Mouse (Mus musculus): ENCODE measurements at regions not wholly inside any gene's neighbourhood (a gene's known extent, or its start where the extent isn't known, plus 50 kb on each side); places are given as distances from the start of the nearest gene placed in this dataset.

DNA sequence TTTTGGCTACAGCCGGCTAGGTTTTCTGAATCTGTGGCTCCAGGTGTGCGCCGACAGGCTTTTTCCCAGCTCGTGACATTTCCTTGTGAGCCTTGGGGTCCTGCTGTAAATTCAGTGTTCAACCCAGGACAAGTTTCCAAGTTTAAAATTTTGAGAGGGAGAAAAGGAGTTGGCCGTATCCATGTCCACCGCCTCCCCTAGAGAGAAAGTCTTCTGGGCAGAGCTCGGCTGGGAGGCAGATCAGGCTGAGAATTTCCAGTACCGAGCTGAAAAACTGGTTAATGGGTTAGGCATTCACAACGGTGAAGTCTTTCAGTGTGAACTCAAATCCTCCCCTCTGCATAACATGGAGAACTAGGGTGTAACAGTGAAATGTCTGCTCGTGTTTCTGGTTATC is 70.4 kb upstream of the Ppara start:
- DNase-seq (no peak), ATAC-seq (ENCODE audit: low FRiP score, low TSS enrichment) (no peak)
- H3K9ac ChIP-seq (replicated peaks; ENCODE audit: low read length) = no peak overlapping the region
- WGBS = 80% methylated on average over 10 of the region's 10 CpGs
- H3K9me3 ChIP-seq (ENCODE audit: control insufficient read depth, low read length) = no peaks in the 10 kb centered on the region
- no peak overlapping the region for H3K27ac ChIP-seq (replicated peaks; ENCODE audit: low read depth, low read length)
- H3K36me3 ChIP-seq (ENCODE audit: control insufficient read depth, insufficient read depth, low read length) = no peaks in the 10 kb centered on the region
- H3K4me2 ChIP-seq (ENCODE audit: low read length) = no peak overlapping the region
- H3K27me3 ChIP-seq (ENCODE audit: control insufficient read depth, insufficient read depth, low read length) = peaks cover 74% of the 10 kb centered on the region
- no peak overlapping the region for H3K4me3 ChIP-seq (replicated peaks; ENCODE audit: low read depth, low read length)
- peaks cover 14% of the 10 kb centered on the region for H3K4me1 ChIP-seq (ENCODE audit: control insufficient read depth, insufficient read depth, low read length)

DNA sequence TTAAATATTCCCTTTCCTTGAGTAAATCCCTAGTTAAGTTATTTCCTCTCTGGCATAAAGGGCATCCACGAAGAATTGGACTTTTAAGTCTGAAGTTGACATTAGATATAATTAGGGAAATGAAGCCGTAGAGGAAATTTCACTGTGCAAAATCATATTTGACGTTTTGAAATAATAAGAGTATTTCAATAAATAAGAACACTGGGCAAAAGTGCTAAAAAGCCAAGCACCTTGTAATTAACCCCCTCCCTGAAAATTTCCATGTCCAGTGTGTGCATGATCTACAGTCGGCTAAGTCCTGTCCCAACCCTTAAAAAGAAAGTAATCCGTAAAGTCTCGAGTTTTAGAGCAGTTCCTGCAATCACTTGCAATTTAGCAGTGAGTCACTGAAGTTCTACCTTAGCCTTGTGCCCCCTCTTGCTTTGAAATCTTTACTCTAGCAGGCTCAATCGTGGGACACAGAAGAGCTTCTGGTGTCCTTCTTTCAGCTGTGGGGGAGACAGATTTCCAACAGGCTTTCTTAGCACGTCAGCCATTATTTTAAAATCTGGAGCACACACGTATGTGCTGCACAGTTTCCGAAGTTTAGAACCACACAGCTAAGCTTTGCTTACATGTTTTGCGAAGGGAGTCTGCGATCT is 69.5 kb upstream of the Ppara start:
- no peak overlapping the region for H3K4me3 ChIP-seq (replicated peaks; ENCODE audit: low read depth, low read length)
- no peak for ATAC-seq (ENCODE audit: low FRiP score, low TSS enrichment)
- 79% methylated on average over 12 of the region's 12 CpGs for WGBS
- DNase-seq = no peak
- no peak overlapping the region for H3K4me2 ChIP-seq (ENCODE audit: low read length)
- no peak overlapping the region for H3K27ac ChIP-seq (replicated peaks; ENCODE audit: low read depth, low read length)
- no peaks in the 10 kb centered on the region for H3K36me3 ChIP-seq (ENCODE audit: control insufficient read depth, insufficient read depth, low read length)
- H3K4me1 ChIP-seq (ENCODE audit: control insufficient read depth, insufficient read depth, low read length) = peaks cover 22% of the 10 kb centered on the region
- H3K27me3 ChIP-seq (ENCODE audit: control insufficient read depth, insufficient read depth, low read length) = peaks cover 67% of the 10 kb centered on the region
- no peaks in the 10 kb centered on the region for H3K9me3 ChIP-seq (ENCODE audit: control insufficient read depth, low read length)
- no peak overlapping the region for H3K9ac ChIP-seq (replicated peaks; ENCODE audit: low read length)

DNA sequence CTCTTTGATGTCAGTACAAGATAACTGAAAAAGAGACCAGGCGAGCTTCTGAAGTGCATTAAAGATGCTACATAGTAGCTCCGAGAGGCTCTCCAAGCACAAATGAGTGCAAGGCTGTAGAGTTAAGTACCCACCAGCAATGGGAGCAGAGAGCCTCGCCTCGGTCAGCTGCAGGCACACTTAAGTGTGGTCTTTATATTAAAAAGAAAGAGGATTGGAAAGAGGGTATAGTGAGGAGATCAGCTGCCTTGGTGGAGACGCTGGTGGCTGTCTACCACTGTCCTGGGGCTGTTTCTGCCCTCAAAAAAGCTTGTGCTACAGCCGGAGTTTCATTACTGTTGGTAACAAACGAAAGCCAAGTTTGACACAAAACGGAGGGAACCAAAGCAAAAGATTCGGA is 68.3 kb upstream of the Ppara start:
- WGBS = 56% methylated on average over 9 of the region's 9 CpGs
- peaks cover 17% of the 10 kb centered on the region for H3K4me1 ChIP-seq (ENCODE audit: control insufficient read depth, insufficient read depth, low read length)
- H3K27ac ChIP-seq (replicated peaks; ENCODE audit: low read depth, low read length) = peak overlapping the region; percentile 38; the same call in 1 of the 2 replicates
- peak overlapping the region; percentile 3; the same call in 1 of the 2 replicates for H3K9ac ChIP-seq (replicated peaks; ENCODE audit: low read length)
- DNase-seq = no peak
- H3K36me3 ChIP-seq (ENCODE audit: control insufficient read depth, insufficient read depth, low read length) = no peaks in the 10 kb centered on the region
- no peaks in the 10 kb centered on the region for H3K9me3 ChIP-seq (ENCODE audit: control insufficient read depth, low read length)
- peaks cover 55% of the 10 kb centered on the region for H3K27me3 ChIP-seq (ENCODE audit: control insufficient read depth, insufficient read depth, low read length)
- no peak overlapping the region for H3K4me3 ChIP-seq (replicated peaks; ENCODE audit: low read depth, low read length)
- no peak for ATAC-seq (ENCODE audit: low FRiP score, low TSS enrichment)
- H3K4me2 ChIP-seq (ENCODE audit: low read length) = peak overlapping the region; percentile 27

DNA sequence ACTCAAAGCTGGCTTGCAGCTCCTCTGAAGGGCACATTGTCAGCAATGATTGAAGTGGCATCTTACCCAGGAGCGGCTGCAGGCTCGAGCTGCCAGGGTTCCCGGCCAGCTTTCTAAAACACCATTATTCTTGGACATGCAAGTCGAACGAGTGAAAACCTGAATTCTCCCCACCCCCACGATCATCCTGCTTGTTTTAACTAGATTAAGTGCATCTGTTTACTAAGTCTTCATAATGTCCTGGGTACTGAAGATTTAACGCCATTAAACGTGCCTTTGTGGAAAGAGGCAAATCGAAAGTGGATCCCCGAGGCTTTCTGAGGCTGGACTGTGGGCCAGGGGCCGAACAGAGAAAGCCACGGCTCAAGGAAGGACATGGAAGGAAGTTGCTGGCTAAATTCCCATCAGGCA is 67.4 kb upstream of the Ppara start:
- Histone ChIP-seq H3K4me3 (replicated peaks; ENCODE audit: low read depth, low read length) (no peak overlapping the region), H3K4me1 (ENCODE audit: control insufficient read depth, insufficient read depth, low read length) (peaks cover 17% of the 10 kb centered on the region), H3K27ac (replicated peaks; ENCODE audit: low read depth, low read length) (peak overlapping the region; percentile 42; the same call in 1 of the 2 replicates), H3K9me3 (ENCODE audit: control insufficient read depth, low read length) (no peaks in the 10 kb centered on the region), H3K9ac (replicated peaks; ENCODE audit: low read length) (no peak overlapping the region), H3K27me3 (ENCODE audit: control insufficient read depth, insufficient read depth, low read length) (peaks cover 51% of the 10 kb centered on the region), H3K36me3 (ENCODE audit: control insufficient read depth, insufficient read depth, low read length) (no peaks in the 10 kb centered on the region), H3K4me2 (ENCODE audit: low read length) (peak overlapping the region; percentile 27)
- DNase-seq (peak; percentile 67), ATAC-seq (ENCODE audit: low FRiP score, low TSS enrichment) (no peak)
- WGBS = 36% methylated on average over 12 of the region's 12 CpGs

DNA sequence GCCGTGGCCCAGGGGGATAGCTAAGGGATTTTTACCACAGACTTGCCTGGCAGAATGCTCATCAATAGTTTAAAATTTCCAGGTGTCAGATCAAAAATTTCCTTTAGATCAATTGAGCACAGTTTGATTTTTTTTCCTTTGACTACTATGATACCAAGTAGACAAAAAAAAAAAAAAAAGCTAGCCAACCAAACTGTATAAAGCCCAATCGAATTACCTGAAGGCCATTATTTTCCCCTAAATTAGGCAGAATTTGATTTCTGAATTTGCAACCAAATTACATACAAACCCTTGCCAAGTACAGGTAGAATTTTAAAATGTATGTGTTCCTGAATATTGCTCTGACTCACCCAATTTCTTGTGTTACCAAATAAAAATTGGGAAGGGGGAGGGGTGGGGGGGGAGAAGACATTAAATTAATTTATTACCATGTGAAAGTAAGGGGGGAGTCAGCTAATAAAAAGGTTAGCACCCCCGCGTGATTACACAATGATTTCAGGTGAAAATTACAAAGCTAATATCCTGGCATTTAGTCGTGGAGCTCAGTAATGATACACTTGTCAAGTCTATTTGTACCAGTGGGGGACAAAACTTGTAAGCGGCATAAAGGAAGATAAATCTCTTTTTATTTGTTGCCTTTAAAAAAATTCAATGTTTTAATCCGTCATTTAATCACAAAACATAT is 66.7 kb upstream of the Ppara start:
- ATAC-seq (ENCODE audit: low FRiP score, low TSS enrichment) (no peak), DNase-seq (no peak)
- Histone ChIP-seq H3K27me3 (ENCODE audit: control insufficient read depth, insufficient read depth, low read length) (peaks cover 45% of the 10 kb centered on the region), H3K9me3 (ENCODE audit: control insufficient read depth, low read length) (no peaks in the 10 kb centered on the region), H3K27ac (replicated peaks; ENCODE audit: low read depth, low read length) (no peak overlapping the region), H3K4me1 (ENCODE audit: control insufficient read depth, insufficient read depth, low read length) (peaks cover 17% of the 10 kb centered on the region), H3K9ac (replicated peaks; ENCODE audit: low read length) (no peak overlapping the region), H3K4me2 (ENCODE audit: low read length) (peak overlapping the region; percentile 27; the same call in 1 of the 2 replicates), H3K36me3 (ENCODE audit: control insufficient read depth, insufficient read depth, low read length) (no peaks in the 10 kb centered on the region), H3K4me3 (replicated peaks; ENCODE audit: low read depth, low read length) (no peak overlapping the region)
- whole genome bisulfite sequencing = 70% methylated on average over 7 of the region's 7 CpGs

DNA sequence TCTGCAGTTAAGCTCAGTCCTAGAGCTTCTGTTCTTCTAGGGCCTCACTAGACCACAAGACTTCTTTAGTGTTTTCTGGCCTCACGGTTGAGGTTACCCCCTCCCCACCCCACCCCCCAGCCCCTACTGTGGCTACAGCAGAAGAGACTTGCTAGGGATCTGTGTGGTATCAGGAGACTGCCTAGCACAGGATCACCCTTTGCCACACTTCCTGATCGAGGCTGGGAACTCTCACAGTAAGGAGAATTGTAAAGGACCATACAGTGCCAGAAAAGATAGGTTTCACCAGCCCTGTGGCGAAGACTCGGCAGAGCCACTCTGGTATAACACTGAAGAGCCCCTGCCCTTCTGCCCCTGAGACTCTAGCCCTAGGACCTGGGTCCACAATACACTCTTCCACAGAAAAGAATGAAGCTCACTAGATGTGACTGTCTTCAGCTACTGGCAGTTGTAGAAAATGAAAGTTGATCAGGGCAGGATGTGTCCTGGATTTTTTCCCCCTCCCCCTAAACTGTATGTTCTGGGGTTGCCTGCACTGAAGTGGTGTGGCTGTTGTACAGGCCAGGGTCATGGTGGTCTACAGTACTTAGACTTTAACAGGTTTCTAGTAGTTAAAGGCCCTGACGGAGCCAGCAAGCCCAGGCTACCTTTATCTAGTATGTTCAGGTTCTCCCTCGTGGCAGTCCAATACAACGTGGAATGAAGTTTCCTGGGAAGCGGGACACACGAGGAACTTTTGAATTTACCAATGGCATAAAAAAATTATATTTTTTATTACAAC is 65.7 kb upstream of the Ppara start:
- 58% methylated on average over 9 of the region's 9 CpGs for WGBS

DNA sequence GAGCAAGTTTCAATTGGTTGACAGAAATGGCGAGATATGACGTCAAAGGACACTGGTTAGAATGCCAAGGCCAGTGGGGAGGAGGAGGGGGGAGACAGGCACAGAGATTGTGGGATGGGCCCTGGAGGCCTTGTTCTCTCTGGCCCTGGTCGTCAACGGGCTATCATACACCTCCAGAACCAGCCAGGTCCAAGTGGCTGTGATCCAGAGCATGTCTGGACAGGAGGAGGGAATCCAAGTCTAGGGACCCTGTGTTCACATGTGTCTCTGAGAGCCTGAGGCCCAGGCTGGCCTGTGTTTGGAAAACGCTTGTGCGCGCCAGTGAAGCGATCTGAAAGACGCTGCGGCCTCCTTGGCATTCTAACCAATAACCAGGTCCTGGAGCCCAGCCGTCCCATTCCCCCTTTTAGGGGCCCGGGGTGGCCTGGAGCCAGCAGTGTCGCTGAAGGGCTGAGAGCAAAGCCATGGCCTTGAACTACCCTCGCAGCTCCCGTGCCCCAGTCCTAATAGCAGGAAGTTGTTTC is 65.1 kb upstream of the Ppara start:
- DNase-seq (peak; percentile 77), ATAC-seq (ENCODE audit: low FRiP score, low TSS enrichment) (peak; percentile 22)
- Histone ChIP-seq H3K4me1 (ENCODE audit: control insufficient read depth, insufficient read depth, low read length) (peaks cover 26% of the 10 kb centered on the region), H3K36me3 (ENCODE audit: control insufficient read depth, insufficient read depth, low read length) (no peaks in the 10 kb centered on the region), H3K9me3 (ENCODE audit: control insufficient read depth, low read length) (no peaks in the 10 kb centered on the region), H3K9ac (replicated peaks; ENCODE audit: low read length) (peak overlapping the region; percentile 91), H3K4me2 (ENCODE audit: low read length) (peak overlapping the region; percentile 80), H3K27me3 (ENCODE audit: control insufficient read depth, insufficient read depth, low read length) (peaks cover 42% of the 10 kb centered on the region), H3K4me3 (replicated peaks; ENCODE audit: low read depth, low read length) (peak overlapping the region; percentile 82), H3K27ac (replicated peaks; ENCODE audit: low read depth, low read length) (peak overlapping the region; percentile 97)
- WGBS = 24% methylated on average over 15 of the region's 15 CpGs

More for the DNA sequence above, 65.7 kb upstream of the Ppara start:
- Histone ChIP-seq H3K4me1 (ENCODE audit: control insufficient read depth, insufficient read depth, low read length) (peaks cover 19% of the 10 kb centered on the region), H3K4me3 (replicated peaks; ENCODE audit: low read depth, low read length) (peak overlapping the region; percentile 82; the same call in 1 of the 2 replicates), H3K4me2 (ENCODE audit: low read length) (peak overlapping the region; percentile 80), H3K9me3 (ENCODE audit: control insufficient read depth, low read length) (no peaks in the 10 kb centered on the region), H3K36me3 (ENCODE audit: control insufficient read depth, insufficient read depth, low read length) (no peaks in the 10 kb centered on the region), H3K27me3 (ENCODE audit: control insufficient read depth, insufficient read depth, low read length) (peaks cover 41% of the 10 kb centered on the region), H3K27ac (replicated peaks; ENCODE audit: low read depth, low read length) (peak overlapping the region; percentile 97), H3K9ac (replicated peaks; ENCODE audit: low read length) (no peak overlapping the region; the same call in 1 of the 2 replicates)
- no peak for DNase-seq
- no peak for ATAC-seq (ENCODE audit: low FRiP score, low TSS enrichment)

DNA sequence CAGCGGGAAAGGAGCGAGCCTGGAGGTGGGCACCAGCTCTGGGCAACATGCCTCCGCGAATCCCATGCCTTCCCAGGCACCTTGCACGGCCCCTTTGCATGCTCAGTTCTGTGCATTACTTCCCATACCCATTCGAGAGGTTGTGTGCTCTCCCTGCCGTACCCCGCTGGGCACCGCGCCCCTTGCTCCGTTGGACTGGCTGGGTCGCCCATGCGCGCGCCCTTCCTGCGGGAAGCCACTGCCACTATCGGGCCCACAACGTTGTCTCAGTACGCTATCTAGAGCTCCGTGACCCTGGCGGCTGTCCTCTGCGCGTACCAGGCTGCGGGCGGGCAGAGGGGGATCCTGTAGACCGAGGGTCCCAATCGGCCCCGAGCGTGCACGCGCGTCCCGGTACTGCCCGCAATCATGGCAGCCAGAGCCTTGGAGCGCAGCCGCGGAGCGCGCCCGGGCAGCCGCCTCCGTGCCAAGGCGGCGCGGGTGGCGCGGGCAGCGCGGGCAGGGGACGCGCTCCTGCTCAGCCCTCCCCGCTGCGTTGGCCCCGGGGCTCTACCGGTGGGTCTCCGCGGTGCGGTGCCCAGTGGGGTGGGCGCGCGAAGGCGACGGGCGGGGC is 64.5 kb upstream of the Ppara start:
- Histone ChIP-seq H3K4me3 (replicated peaks; ENCODE audit: low read depth, low read length) (peak overlapping the region; percentile 82), H3K27ac (replicated peaks; ENCODE audit: low read depth, low read length) (peak overlapping the region; percentile 97), H3K27me3 (ENCODE audit: control insufficient read depth, insufficient read depth, low read length) (peaks cover 43% of the 10 kb centered on the region), H3K9me3 (ENCODE audit: control insufficient read depth, low read length) (no peaks in the 10 kb centered on the region), H3K9ac (replicated peaks; ENCODE audit: low read length) (peak overlapping the region; percentile 91), H3K4me1 (ENCODE audit: control insufficient read depth, insufficient read depth, low read length) (peaks cover 26% of the 10 kb centered on the region), H3K4me2 (ENCODE audit: low read length) (peak overlapping the region; percentile 80), H3K36me3 (ENCODE audit: control insufficient read depth, insufficient read depth, low read length) (no peaks in the 10 kb centered on the region)
- under 1% methylated on average over 64 of the region's 64 CpGs for WGBS
- ATAC-seq (ENCODE audit: low FRiP score, low TSS enrichment) = peak; percentile 77
- peak; percentile 90 for DNase-seq
